Mouse (Mus musculus) liver, embryonic 18 days (tissue): ENCODE measurements around the gene Olfr742. TPM values are rescaled to one million over a fixed set of nuclear protein-coding genes. Genes with fewer than 3 reads are reported as not detected.

ENCODE experiments used
- polyA plus RNA-seq: library from polyadenylated mRNA; depleted of rRNA; stranded (reverse); fragments of >200 nt; gene quantifications from 2 replicates; pipeline ENCODE4 v1.2.3, GENCODE M21; 2012; rRNA removed

The Olfr742 gene
- not detected in 2 replicates for polyA plus RNA-seq

GRCm38 (mm10) chr14:50503300-50503699, at the start of gene Olfr742:
Gene Olfr742, plus strand, starts transcription at chr14:50503600.

GRCm38 (mm10) chr14:50472438-50472837, 31.0 kb upstream of the Olfr742 start, which contains the start of gene Olfr741:
Gene Olfr741, plus strand, starts transcription at chr14:50472738.

GRCm38 (mm10) chr14:50521539-50521938, 18.1 kb downstream of the Olfr742 start, which contains the start of gene Olfr743:
Gene Olfr743, plus strand, starts transcription at chr14:50521839.

Other genes starting within 250 kb of the Olfr742 start
- gene Olfr732, start 219.4 kb upstream of the Olfr742 start, polyA plus RNA-seq: not detected in 2 replicates
- not detected in 2 replicates for gene Olfr733, start 202.1 kb upstream of the Olfr742 start, polyA plus RNA-seq
- gene Olfr734, start 176.8 kb upstream of the Olfr742 start, polyA plus RNA-seq: not detected in 2 replicates
- 0.02 TPM in 1 of 2 replicates, not detected in the other for gene Olfr735, start 154.7 kb upstream of the Olfr742 start, polyA plus RNA-seq
- 0.26 and 0.31 TPM in 2 replicates for gene Tlr11, start 145.7 kb upstream of the Olfr742 start, polyA plus RNA-seq
- gene Olfr736, start 122.4 kb upstream of the Olfr742 start, polyA plus RNA-seq: not detected in 2 replicates
- not detected in 2 replicates for gene Olfr738, start 96.0 kb upstream of the Olfr742 start, polyA plus RNA-seq
- gene Olfr739, start 85.0 kb upstream of the Olfr742 start, polyA plus RNA-seq: not detected in 2 replicates
- not detected in 2 replicates for gene Olfr740, start 58.1 kb upstream of the Olfr742 start, polyA plus RNA-seq
- not detected in 2 replicates for gene Olfr741, start 30.9 kb upstream of the Olfr742 start, polyA plus RNA-seq
- not detected in 2 replicates for gene Olfr743, start 18.2 kb downstream of the Olfr742 start, polyA plus RNA-seq
- not detected in 2 replicates for gene Olfr744, start 111.3 kb downstream of the Olfr742 start, polyA plus RNA-seq
- gene Olfr745, start 135.8 kb downstream of the Olfr742 start, polyA plus RNA-seq: not detected in 2 replicates
- not detected in 2 replicates for gene Olfr746, start 143.5 kb downstream of the Olfr742 start, polyA plus RNA-seq
- not detected in 2 replicates for gene Olfr747, start 189.6 kb downstream of the Olfr742 start, polyA plus RNA-seq
- gene Olfr748, start 203.8 kb downstream of the Olfr742 start, polyA plus RNA-seq: not detected in 2 replicates
- gene Olfr749, start 241.5 kb downstream of the Olfr742 start, polyA plus RNA-seq: not detected in 2 replicates